Mouse (Mus musculus): Measurements from ENCODE around the gene C1qtnf7. TPM values are rescaled to one million over a fixed set of nuclear protein-coding genes. Genes with fewer than 3 reads are reported as not detected.

The C1qtnf7 gene
- total RNA-seq, 2 experiments from 2014 or later, result 6.0 to 11.4 TPM

Other genes with a start within 250 kb of the C1qtnf7 start
- 10 to 100 TPM; 11.1 to 13.4 TPM for gene Cc2d2a, start 146.8 kb downstream of the C1qtnf7 start, total RNA-seq (2021)

All from heart, postnatal 25 days (tissue).